Comparison of ENCODE assay signal across 8 mouse cellular contexts in the genomic region with DNA sequence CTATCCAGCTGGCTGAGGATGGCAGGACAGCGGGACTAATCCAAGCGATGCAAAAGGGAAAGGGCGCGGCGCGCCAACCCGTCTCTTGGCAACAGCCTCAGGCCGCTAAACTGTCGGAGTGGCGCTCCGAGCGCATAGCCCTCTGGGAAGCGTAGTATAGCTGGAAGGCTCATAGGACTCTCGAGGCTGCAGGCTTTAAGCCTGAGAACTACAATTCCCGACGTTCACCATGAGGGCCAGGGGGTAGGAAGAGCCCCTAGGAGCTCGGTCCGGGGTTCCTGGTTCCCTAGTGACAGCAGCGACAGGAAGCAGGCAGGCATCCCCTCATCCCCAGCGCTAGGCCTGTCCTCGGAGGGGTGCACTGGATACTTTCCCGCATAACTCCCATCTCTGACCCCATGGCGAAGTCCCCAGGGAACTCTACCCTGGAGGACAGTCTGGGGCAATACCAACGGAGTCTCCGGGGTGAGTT. TPM values are rescaled to one million over a fixed set of nuclear protein-coding genes. Genes with fewer than 3 reads are reported as not detected.
A peak's percentile ranks its signal among the peaks of the same experiment; 100 is the strongest.
DNase-seq lines count a peak whose midpoint lies in the region; ATAC-seq lines count a peak whose summit lies in the region.

A gene (plus strand): TSS at position 70 of the 472 bp plus-strand sequence.

- intact Hi-C loops in gastrocnemius, postnatal 14 days (cut with DNase I; ENCODE audit: low total_unique reads), result no loop called here
- intact Hi-C loops in left cerebral cortex, postnatal 14 days (cut with DNase I), result no loop called here

- peak within 1 kb of the TSS; percentile 82 for H3K9ac ChIP-seq in intestine, embryonic 14.5 days (ENCODE audit: low read length)

- H3K4me2 ChIP-seq in intestine, embryonic 14.5 days (ENCODE audit: low read length), result peak within 1 kb of the TSS; percentile 68

- H3K27ac ChIP-seq in intestine, embryonic 14.5 days (ENCODE audit: low read depth), result peak within 1 kb of the TSS; percentile 94

- peaks cover 15% of the 10 kb centered on the region; the same call in 1 of the 2 replicates for H3K4me1 ChIP-seq in intestine, embryonic 14.5 days (replicated peaks; ENCODE audit: control insufficient read depth, insufficient read depth, low read length)

- H3K36me3 ChIP-seq in intestine, embryonic 14.5 days (ENCODE audit: control insufficient read depth, insufficient read depth, low read length), result no peaks in the 10 kb centered on the region

- ATAC-seq in intestine, embryonic 14.5 days (replicated peaks; ENCODE audit: low FRiP score, low TSS enrichment, low read depth), result peak; percentile 94

- WGBS in intestine, embryonic 14.5 days, result 0% methylated on average over 25 of the region's 25 CpGs

- H3K27me3 ChIP-seq in intestine, embryonic 14.5 days (replicated peaks; ENCODE audit: control insufficient read depth, insufficient read depth, low read length), result no peaks in the 10 kb centered on the region

- no peaks in the 10 kb centered on the region for H3K9me3 ChIP-seq in intestine, embryonic 14.5 days (ENCODE audit: control insufficient read depth, low read length)

- peak within 1 kb of the TSS; percentile 84 for H3K4me3 ChIP-seq in intestine, embryonic 14.5 days (ENCODE audit: low read depth, low read length)

- DNase-seq in adrenal gland, adult (ENCODE audit: inconsistent age in 2 of 2, low spot score in 1 of 2), result peak; percentile 96 to 97
- DNase-seq in embryo, embryonic 10.5 days (ENCODE audit: low spot score), result peak; percentile 97
- DNase-seq in gastrocnemius, postnatal 14 days, result peak; percentile 96
- DNase-seq in intestine, embryonic 14.5 days (ENCODE audit: low spot score), result no peak
- DNase-seq in left cerebral cortex, postnatal 14 days (ENCODE audit: low spot score in 2 of 2), result peak; percentile 95 to 96
- DNase-seq in mesoderm, embryonic 11.5 days (ENCODE audit: low read depth, low spot score), result peak; percentile 97
- peak; percentile 96 for DNase-seq in right cerebral cortex, postnatal 36 days (ENCODE audit: low spot score in 2 of 2)
- peak; percentile 93 for DNase-seq in yolk sac, embryonic 10.5 days (ENCODE audit: low spot score)

RNA-seq across cellular contexts. Expression of the gene that starts here (rescaled TPM):
- 1 to 10 TPM; 3.1 to 4.1 TPM for total RNA-seq in gastrocnemius, postnatal 14 days (2021)
- 17.8 and 18.7 TPM in 2 replicates for polyA plus RNA-seq in intestine, embryonic 14.5 days (2014; fragmentation: Nextera tagmentation; extraction: Ambion mirVana)
- 10 to 100 TPM; 10.6 to 13.6 TPM for total RNA-seq in left cerebral cortex, postnatal 14 days (2021)
